Mouse (Mus musculus): Measurements from ENCODE around the gene Ccin.
A peak's percentile ranks its signal among the peaks of the same experiment; 100 is the strongest.

Gene Ccin

GRCm38 (mm10) chr4:43974914-43975616, 8.2 kb upstream of the Ccin start:
- no peak for DNase-seq (ENCODE audit: low spot score in 2 of 2)

GRCm38 (mm10) chr4:43976223-43976740, 7.0 kb upstream of the Ccin start:
- no peak for DNase-seq (ENCODE audit: low spot score in 2 of 2)

GRCm38 (mm10) chr4:43978521-43979443, 4.5 kb upstream of the Ccin start:
- DNase-seq (ENCODE audit: low spot score in 2 of 2) = no peak

GRCm38 (mm10) chr4:43979746-43980145, 3.5 kb upstream of the Ccin start:
- peak in 1 of 2 experiments; percentile 23 for DNase-seq (ENCODE audit: low spot score in 2 of 2)

GRCm38 (mm10) chr4:43980236-43980635, 3.0 kb upstream of the Ccin start:
- no peak for DNase-seq (ENCODE audit: low spot score in 2 of 2)

GRCm38 (mm10) chr4:43980846-43981245, 2.4 kb upstream of the Ccin start:
- no peak for DNase-seq (ENCODE audit: low spot score in 2 of 2)

- DNase-seq (ENCODE audit: low spot score in 2 of 2) = no peak
Observed at GRCm38 (mm10) chr4:43981251-43981650, 2.0 kb upstream of the Ccin start.

- DNase-seq (ENCODE audit: low spot score in 2 of 2) = peak; percentile 95 to 97
Observed at GRCm38 (mm10) chr4:43982053-43982732, 1.1 kb upstream of the Ccin start.

- DNase-seq (ENCODE audit: low spot score in 2 of 2) = no peak
Observed at GRCm38 (mm10) chr4:43983756-43984155, 473 bp downstream of the Ccin start.

- no peak for DNase-seq (ENCODE audit: low spot score in 2 of 2)
Observed at GRCm38 (mm10) chr4:43984326-43984725, 1.0 kb downstream of the Ccin start.

- no peak for DNase-seq (ENCODE audit: low spot score in 2 of 2)
Observed at GRCm38 (mm10) chr4:43988976-43989375, 5.7 kb downstream of the Ccin start.

GRCm38 (mm10) chr4:43993072-43993471, 9.8 kb downstream of the Ccin start:
- no peak for DNase-seq (ENCODE audit: low spot score in 2 of 2)

- no peak for DNase-seq (ENCODE audit: low spot score in 2 of 2)
Observed at GRCm38 (mm10) chr4:43994342-43994741, 11.1 kb downstream of the Ccin start.

GRCm38 (mm10) chr4:44003622-44004021, 20.3 kb downstream of the Ccin start:
- peak in 1 of 2 experiments; percentile 43 for DNase-seq (ENCODE audit: low spot score in 2 of 2)

- peak; percentile 36 to 46 for DNase-seq (ENCODE audit: low spot score in 2 of 2)
Observed at GRCm38 (mm10) chr4:44004126-44004525, 20.8 kb downstream of the Ccin start, which contains the start of gene Clta. Gene Clta, plus strand, starts transcription at chr4:44004452.

GRCm38 (mm10) chr4:44004623-44005409, 21.5 kb downstream of the Ccin start:
- DNase-seq (ENCODE audit: low spot score in 2 of 2) = peak in 1 of 2 experiments; percentile 26

GRCm38 (mm10) chr4:44010176-44010575, 26.9 kb downstream of the Ccin start:
- DNase-seq (ENCODE audit: low spot score in 2 of 2) = no peak

GRCm38 (mm10) chr4:44010893-44011292, 27.6 kb downstream of the Ccin start:
- no peak for DNase-seq (ENCODE audit: low spot score in 2 of 2)

GRCm38 (mm10) chr4:44011799-44012198, 28.5 kb downstream of the Ccin start:
- DNase-seq (ENCODE audit: low spot score in 2 of 2) = no peak

GRCm38 (mm10) chr4:44012376-44013367, 29.4 kb downstream of the Ccin start:
- DNase-seq (ENCODE audit: low spot score in 2 of 2) = peak; percentile 84 to 90

Data from spleen, postnatal 10 days (tissue).